Mouse (Mus musculus) lung, postnatal 0 days (tissue): ENCODE results near the gene Macf1.

ENCODE experiments used
- CTCF ChIP-seq: IDR thresholded peaks from 2 replicates; pipeline ENCODE4 v1.5.1; 2016; ENCODE audit warnings: antibody characterized with exemption, mild to moderate bottlenecking
- EP300 ChIP-seq: IDR thresholded peaks from 2 replicates; pipeline ENCODE4 v1.6.1; 2016; ENCODE audit warnings: antibody characterized with exemption, mild to moderate bottlenecking, control low read depth

DNA sequence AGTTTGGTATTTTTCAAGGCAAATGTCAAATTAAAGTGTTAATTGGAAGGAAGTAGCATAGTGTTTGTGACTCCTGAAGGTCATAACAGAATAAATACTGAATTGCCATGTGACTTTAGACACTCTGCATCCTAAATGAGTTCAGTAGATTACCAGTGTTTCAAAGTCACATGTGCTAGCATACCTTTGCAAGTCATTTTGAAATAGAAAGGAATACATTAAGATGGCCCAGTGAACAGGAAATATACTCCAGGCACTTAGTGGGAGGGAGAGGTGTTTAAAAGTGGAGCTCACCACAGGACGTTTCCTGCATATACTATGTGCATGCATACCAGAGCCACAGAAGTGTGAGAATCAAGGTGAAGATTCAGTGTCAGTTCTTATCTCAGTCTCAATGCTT, 174.0 kb downstream of the Macf1 start:
- TF ChIP-seq CTCF (no peak), EP300 (no peak)
